Mouse (Mus musculus) large intestine, adult 2 months (tissue): Measurements from ENCODE around the gene Tmtc2. TPM values are rescaled to one million over a fixed set of nuclear protein-coding genes. Genes with fewer than 3 reads are reported as not detected.

Experiments
- DNase-seq: peaks from one replicate; pipeline ENCODE4 v3.0.0-alpha.2; 2012; ENCODE audit warnings: low read depth, low spot score
- WGBS: fragments of 180-500 bp; shearing (Covaris S2); methylation state at CpG from one replicate; pipeline ENCODE4 v1.1.7; 2018; 5-methylcytosine and 5-hydroxymethylcytosine counted together
- polyA plus RNA-seq: library from polyadenylated mRNA; depleted of rRNA; stranded (reverse); fragments of >200 nt; gene quantifications from 2 replicates; pipeline ENCODE4 v1.2.3, GENCODE M21; 2012

The Tmtc2 gene
- polyA plus RNA-seq, 1 experiment = 3.5 TPM

GRCm38 (mm10) chr10:105556890-105557572 is 17.2 kb downstream of the Tmtc2 start:
- DNase-seq = no peak
- WGBS = 38% methylated on average over 6 of the region's 6 CpGs

GRCm38 (mm10) chr10:105554153-105554552 is 20.1 kb downstream of the Tmtc2 start:
- 86% methylated on average over 2 of the region's 2 CpGs for WGBS
- no peak for DNase-seq

- WGBS = 67% methylated on average over 2 of the region's 2 CpGs
- DNase-seq = no peak
Measured at GRCm38 (mm10) chr10:105548040-105548439, 26.2 kb downstream of the Tmtc2 start.

- WGBS = 42% methylated on average over 2 of the region's 2 CpGs
Measured at GRCm38 (mm10) chr10:105544004-105545003, 29.9 kb downstream of the Tmtc2 start.

GRCm38 (mm10) chr10:105542081-105542480 is 32.2 kb downstream of the Tmtc2 start:
- WGBS = 93% methylated on average over 6 of the region's 6 CpGs
- DNase-seq = no peak

More at GRCm38 (mm10) chr10:105544004-105545003, 29.9 kb downstream of the Tmtc2 start:
- DNase-seq = no peak

- WGBS = 73% methylated on average over 5 of the region's 5 CpGs
- DNase-seq = no peak
Measured at GRCm38 (mm10) chr10:105539697-105540096, 34.6 kb downstream of the Tmtc2 start.

- 32% methylated on average over 4 of the region's 4 CpGs for WGBS
- DNase-seq = no peak
Measured at GRCm38 (mm10) chr10:105536910-105537309, 37.3 kb downstream of the Tmtc2 start.

- no peak for DNase-seq
Measured at GRCm38 (mm10) chr10:105535848-105536247, 38.4 kb downstream of the Tmtc2 start.

GRCm38 (mm10) chr10:105532747-105533146 is 41.5 kb downstream of the Tmtc2 start:
- DNase-seq = no peak
- WGBS = 44% methylated on average over 7 of the region's 7 CpGs

- DNase-seq = no peak
- 58% methylated on average over 5 of the region's 5 CpGs for WGBS
Measured at GRCm38 (mm10) chr10:105532019-105532525, 42.2 kb downstream of the Tmtc2 start.

GRCm38 (mm10) chr10:105531080-105531894 is 43.0 kb downstream of the Tmtc2 start:
- WGBS = 38% methylated on average over 9 of the region's 9 CpGs
- peak; percentile 75 for DNase-seq

- DNase-seq = peak; percentile 88
- 9% methylated on average over 8 of the region's 8 CpGs for WGBS
Measured at GRCm38 (mm10) chr10:105523405-105524088, 50.7 kb downstream of the Tmtc2 start.

GRCm38 (mm10) chr10:105522431-105522830 is 51.8 kb downstream of the Tmtc2 start:
- DNase-seq = no peak
- 15% methylated on average over 7 of the region's 7 CpGs for WGBS

- 88% methylated on average over 6 of the region's 6 CpGs for WGBS
- no peak for DNase-seq
Measured at GRCm38 (mm10) chr10:105519154-105519806, 55.0 kb downstream of the Tmtc2 start.

GRCm38 (mm10) chr10:105518144-105518543 is 56.1 kb downstream of the Tmtc2 start:
- 95% methylated on average over 9 of the region's 9 CpGs for WGBS

GRCm38 (mm10) chr10:105513777-105514322 is 60.4 kb downstream of the Tmtc2 start:
- WGBS = 73% methylated on average over 7 of the region's 7 CpGs

More at GRCm38 (mm10) chr10:105518144-105518543, 56.1 kb downstream of the Tmtc2 start:
- DNase-seq = no peak

GRCm38 (mm10) chr10:105509896-105510272 is 64.4 kb downstream of the Tmtc2 start:
- WGBS = 37% methylated on average over 5 of the region's 5 CpGs

More at GRCm38 (mm10) chr10:105513777-105514322, 60.4 kb downstream of the Tmtc2 start:
- DNase-seq = no peak

More at GRCm38 (mm10) chr10:105509896-105510272, 64.4 kb downstream of the Tmtc2 start:
- no peak for DNase-seq
